Mouse (Mus musculus) lung, adult 18-20 months (tissue): ENCODE data around the gene Stil.

Experiments
- DNase-seq, 2 experiments: peaks; one replicate each; pipeline ENCODE4 v3.0.0; 2022; ENCODE audit warnings: mixed read lengths in 2 of 2

Gene Stil

GRCm38 (mm10) chr4:115051245-115051644 is 51.3 kb downstream of the Stil start:
- no peak for DNase-seq

GRCm38 (mm10) chr4:115052343-115053005 is 52.5 kb downstream of the Stil start:
- peak; percentile 83 to 88 for DNase-seq

- DNase-seq: no peak
Observed at GRCm38 (mm10) chr4:115055044-115055443, 55.1 kb downstream of the Stil start.

GRCm38 (mm10) chr4:115055691-115056090 is 55.7 kb downstream of the Stil start:
- no peak for DNase-seq

GRCm38 (mm10) chr4:115056371-115056920 is 56.5 kb downstream of the Stil start, which contains the start of gene Tal1:
Gene Tal1 (plus strand): TSS chr4:115056426.
- peak in 1 of 2 experiments; percentile 41 for DNase-seq

- peak; percentile 71 to 72 for DNase-seq
Observed at GRCm38 (mm10) chr4:115056921-115057673, 57.1 kb downstream of the Stil start.

GRCm38 (mm10) chr4:115057674-115058316 is 57.8 kb downstream of the Stil start:
- DNase-seq: no peak

GRCm38 (mm10) chr4:115058317-115058761 is 58.4 kb downstream of the Stil start:
- peak in 1 of 2 experiments; percentile 22 for DNase-seq

- DNase-seq: no peak
Observed at GRCm38 (mm10) chr4:115058871-115059590, 59.1 kb downstream of the Stil start.

- DNase-seq: peak; percentile 28 to 47
Observed at GRCm38 (mm10) chr4:115059871-115060270, 59.9 kb downstream of the Stil start.

GRCm38 (mm10) chr4:115060753-115061152 is 60.8 kb downstream of the Stil start:
- no peak for DNase-seq

- no peak for DNase-seq
Observed at GRCm38 (mm10) chr4:115062540-115062874, 62.5 kb downstream of the Stil start.

- peak in 1 of 2 experiments; percentile 22 for DNase-seq
Observed at GRCm38 (mm10) chr4:115062875-115063517, 63.0 kb downstream of the Stil start.

GRCm38 (mm10) chr4:115063518-115064239 is 63.7 kb downstream of the Stil start:
- DNase-seq: no peak

GRCm38 (mm10) chr4:115071668-115072067 is 71.7 kb downstream of the Stil start:
- no peak for DNase-seq

GRCm38 (mm10) chr4:115074789-115075188 is 74.8 kb downstream of the Stil start:
- DNase-seq: no peak

GRCm38 (mm10) chr4:115075204-115075915 is 75.4 kb downstream of the Stil start:
- peak in 1 of 2 experiments; percentile 50 for DNase-seq

GRCm38 (mm10) chr4:115078892-115079820 is 79.2 kb downstream of the Stil start:
- peak in 1 of 2 experiments; percentile 26 for DNase-seq

GRCm38 (mm10) chr4:115079821-115080349 is 79.9 kb downstream of the Stil start:
- DNase-seq: no peak
